ENCODE assay signal across 8 mouse cellular contexts in the genomic region with DNA sequence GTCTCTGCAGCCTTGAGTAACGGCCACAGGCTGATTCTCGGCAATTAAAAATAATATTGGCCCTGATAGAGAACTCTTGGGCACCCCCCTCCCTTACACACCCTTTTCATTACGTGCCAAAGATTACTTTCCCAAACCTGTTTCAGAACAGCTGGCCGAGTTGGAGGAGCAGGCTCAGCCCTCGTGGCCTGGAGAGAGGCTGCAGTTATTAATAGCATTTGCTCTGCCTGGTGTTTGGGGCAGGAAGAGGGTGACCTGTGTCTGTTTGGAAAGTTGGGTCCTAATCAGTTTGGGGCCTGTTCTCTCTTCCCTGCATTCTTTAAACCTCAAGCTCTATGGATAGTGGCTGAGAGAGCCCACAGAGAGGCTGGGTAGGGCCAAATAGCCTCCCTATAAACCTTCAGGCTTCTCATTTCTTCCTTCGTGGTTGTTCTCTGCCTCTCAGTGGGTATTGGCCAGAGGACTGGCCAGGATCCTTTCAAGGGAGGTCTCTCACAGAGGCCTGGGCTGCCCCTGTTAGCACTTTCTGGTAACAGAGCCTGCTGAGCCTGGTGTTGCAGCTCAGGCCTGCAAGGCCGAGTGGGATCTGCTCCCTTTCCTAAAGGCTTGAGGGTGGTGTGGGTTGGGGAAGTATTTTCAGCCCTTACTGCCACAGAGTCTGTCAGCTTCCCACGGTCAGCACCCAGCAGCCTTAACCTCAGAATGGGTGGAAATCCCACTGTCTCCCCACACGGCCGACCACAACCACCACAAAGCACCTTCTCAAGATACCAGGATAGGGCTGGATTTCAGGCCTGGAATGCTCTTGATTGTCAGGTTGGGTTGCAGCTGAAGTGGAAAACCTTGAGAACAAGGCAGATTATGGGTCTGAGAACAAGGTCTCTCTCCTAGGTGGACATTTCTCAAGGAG.
DNase-seq lines count a peak whose midpoint lies in the region; ATAC-seq and TF ChIP-seq lines count a peak whose summit lies in the region.

No protein-coding gene starts in this region.

- H3K27ac ChIP-seq in midbrain, embryonic 12.5 days (replicated peaks) = peak overlapping the region; percentile 15; the same call in 1 of the 2 replicates
- no peak overlapping the region for H3K27ac ChIP-seq in midbrain, embryonic 11.5 days (ENCODE audit: low read depth, low read length)
- peak overlapping the region; percentile 57; the same call in 1 of the 2 replicates for H3K27ac ChIP-seq in hindbrain, postnatal 0 days

- no peak for DNase-seq in midbrain, embryonic 11.5 days (ENCODE audit: low spot score, missing footprints)
- peak; percentile 75 for DNase-seq in gastrocnemius, postnatal 14 days
- DNase-seq in hindbrain, postnatal 0 days (ENCODE audit: low spot score) = peak; percentile 20
- peak; percentile 75 to 85 for DNase-seq in lung, adult 18-20 months
- peak; percentile 61 for DNase-seq in testis, postnatal 14 days (ENCODE audit: low spot score)
- no peak for DNase-seq in retina, embryonic 14.5 days (ENCODE audit: low spot score)

- ATAC-seq in midbrain, embryonic 12.5 days (ENCODE audit: low FRiP score, low read depth) = no peak
- ATAC-seq in midbrain, embryonic 11.5 days (ENCODE audit: low FRiP score) = no peak
- no peak for ATAC-seq in hindbrain, postnatal 0 days
- ATAC-seq in frontal cortex, adult (ENCODE audit: low TSS enrichment) = no peak

- no peak overlapping the region for H3K9ac ChIP-seq in midbrain, embryonic 12.5 days (replicated peaks)
- no peak overlapping the region for H3K9ac ChIP-seq in midbrain, embryonic 11.5 days (ENCODE audit: low read length)
- no peak overlapping the region for H3K9ac ChIP-seq in hindbrain, postnatal 0 days (replicated peaks; ENCODE audit: low read length)

- intact Hi-C loops in gastrocnemius, postnatal 14 days (cut with DNase I; ENCODE audit: low total_unique reads) = no loop called here

- no peaks in the 10 kb centered on the region for H3K36me3 ChIP-seq in midbrain, embryonic 12.5 days
- no peaks in the 10 kb centered on the region for H3K36me3 ChIP-seq in midbrain, embryonic 11.5 days (ENCODE audit: control insufficient read depth, insufficient read depth, low read length)
- no peaks in the 10 kb centered on the region for H3K36me3 ChIP-seq in hindbrain, postnatal 0 days (ENCODE audit: insufficient read depth, low read length)

- no peak for TF ChIP-seq CTCF in hindbrain, postnatal 0 days (IDR thresholded peaks at IDR 0.05; ENCODE audit: low read depth)

- H3K27me3 ChIP-seq in midbrain, embryonic 12.5 days = no peaks in the 10 kb centered on the region
- H3K27me3 ChIP-seq in midbrain, embryonic 11.5 days (ENCODE audit: control insufficient read depth, insufficient read depth, low read length) = no peaks in the 10 kb centered on the region
- H3K27me3 ChIP-seq in hindbrain, postnatal 0 days (ENCODE audit: insufficient read depth, low read length) = no peaks in the 10 kb centered on the region

- no peak overlapping the region for H3K4me3 ChIP-seq in midbrain, embryonic 12.5 days
- no peak overlapping the region for H3K4me3 ChIP-seq in midbrain, embryonic 11.5 days (ENCODE audit: low read depth, low read length)
- no peak overlapping the region for H3K4me3 ChIP-seq in hindbrain, postnatal 0 days (ENCODE audit: low read length)

- H3K4me2 ChIP-seq in midbrain, embryonic 12.5 days (replicated peaks) = no peak overlapping the region
- H3K4me2 ChIP-seq in midbrain, embryonic 11.5 days = no peak overlapping the region
- no peak overlapping the region for H3K4me2 ChIP-seq in hindbrain, postnatal 0 days (ENCODE audit: low read depth, low read length)

- H3K9me3 ChIP-seq in midbrain, embryonic 12.5 days = no peaks in the 10 kb centered on the region
- no peaks in the 10 kb centered on the region for H3K9me3 ChIP-seq in midbrain, embryonic 11.5 days (ENCODE audit: control insufficient read depth, low read length)
- H3K9me3 ChIP-seq in hindbrain, postnatal 0 days (ENCODE audit: low read length) = no peaks in the 10 kb centered on the region

- peaks cover 23% of the 10 kb centered on the region for H3K4me1 ChIP-seq in midbrain, embryonic 12.5 days
- peaks cover 7% of the 10 kb centered on the region for H3K4me1 ChIP-seq in midbrain, embryonic 11.5 days (ENCODE audit: control insufficient read depth, insufficient read depth, low read length)
- H3K4me1 ChIP-seq in hindbrain, postnatal 0 days (ENCODE audit: insufficient read depth, low read length) = no peaks in the 10 kb centered on the region; the same call in 1 of the 2 replicates

- WGBS in midbrain, embryonic 12.5 days = 70% methylated on average over 10 of the region's 10 CpGs
- 74% methylated on average over 10 of the region's 10 CpGs for WGBS in midbrain, embryonic 11.5 days
- 60% methylated on average over 10 of the region's 10 CpGs for WGBS in hindbrain, postnatal 0 days

Comparison
In these comparisons a context has a peak if more than half of its experiments do, and no peak if none do; other contexts are left out.
1. DNase-seq: peak in gastrocnemius, postnatal 14 days (single experiment), hindbrain, postnatal 0 days (single experiment), lung, adult 18-20 months (2 of 2) and testis, postnatal 14 days (single experiment); none in midbrain, embryonic 11.5 days (single experiment) and retina, embryonic 14.5 days (single experiment).